Mouse (Mus musculus) kidney, embryonic 15.5 days (tissue): Measurements from ENCODE around the gene Ddit4. TPM values are rescaled to one million over a fixed set of nuclear protein-coding genes. Genes with fewer than 3 reads are reported as not detected.
A peak's percentile ranks its signal among the peaks of the same experiment; 100 is the strongest.

Source experiments
- ATAC-seq: fragments of 200-750 bp; cut with Nextera tagmentation; replicated peaks from 2 replicates; pipeline ENCODE4 v1.8.0; 2017; ENCODE audit warnings: moderate TSS enrichment; ENCODE audit not compliant: low FRiP score
- H3K27ac ChIP-seq: fragments of 300-500 bp; sonication (generic); 2 replicates; pipeline ENCODE4 v1.5.1; 2015; ENCODE audit warnings: mild to moderate bottlenecking, inconsistent platforms
- H3K27me3 ChIP-seq: fragments of 300-500 bp; sonication (generic); 2 replicates; pipeline ENCODE4 v1.6.1; 2015; ENCODE audit warnings: inconsistent platforms
- H3K36me3 ChIP-seq: fragments of 300-500 bp; sonication (generic); 2 replicates; pipeline ENCODE4 v1.6.1; 2015; ENCODE audit warnings: inconsistent platforms
- H3K4me1 ChIP-seq: fragments of 300-500 bp; sonication (generic); 2 replicates; pipeline ENCODE4 v1.6.1; 2015; ENCODE audit warnings: inconsistent platforms
- H3K4me2 ChIP-seq: fragments of 300-500 bp; sonication (generic); 2 replicates; pipeline ENCODE4 v1.6.1; 2015; ENCODE audit warnings: moderate library complexity, mild to moderate bottlenecking, inconsistent platforms
- H3K4me3 ChIP-seq: fragments of 300-500 bp; sonication (generic); replicated peaks from 2 replicates; pipeline ENCODE4 v1.5.1; 2015; ENCODE audit warnings: mild to moderate bottlenecking, inconsistent platforms
- H3K9ac ChIP-seq: fragments of 300-500 bp; sonication (generic); 2 replicates; pipeline ENCODE4 v1.6.1; 2015; ENCODE audit warnings: mild to moderate bottlenecking, inconsistent platforms
- H3K9me3 ChIP-seq: fragments of 300-500 bp; sonication (generic); replicated peaks from 2 replicates; pipeline ENCODE4 v1.6.1; 2016; ENCODE audit warnings: inconsistent platforms
- WGBS: fragments of 180-500 bp; shearing (Covaris S2); methylation state at CpG from one replicate; pipeline ENCODE4 v1.1.7; 2015; ENCODE audit warnings: mixed read lengths; 5-methylcytosine and 5-hydroxymethylcytosine counted together
- polyA plus RNA-seq: library from polyadenylated mRNA; unstranded; fragments of >200 nt; fragmentation: Nextera tagmentation; extraction: Ambion mirVana; gene quantifications from 2 replicates; pipeline ENCODE4 v1.2.1, GENCODE M21; 2015

Ddit4 gene
- polyA plus RNA-seq, 1 experiment from 2014 or later = 36.3 TPM

DNA sequence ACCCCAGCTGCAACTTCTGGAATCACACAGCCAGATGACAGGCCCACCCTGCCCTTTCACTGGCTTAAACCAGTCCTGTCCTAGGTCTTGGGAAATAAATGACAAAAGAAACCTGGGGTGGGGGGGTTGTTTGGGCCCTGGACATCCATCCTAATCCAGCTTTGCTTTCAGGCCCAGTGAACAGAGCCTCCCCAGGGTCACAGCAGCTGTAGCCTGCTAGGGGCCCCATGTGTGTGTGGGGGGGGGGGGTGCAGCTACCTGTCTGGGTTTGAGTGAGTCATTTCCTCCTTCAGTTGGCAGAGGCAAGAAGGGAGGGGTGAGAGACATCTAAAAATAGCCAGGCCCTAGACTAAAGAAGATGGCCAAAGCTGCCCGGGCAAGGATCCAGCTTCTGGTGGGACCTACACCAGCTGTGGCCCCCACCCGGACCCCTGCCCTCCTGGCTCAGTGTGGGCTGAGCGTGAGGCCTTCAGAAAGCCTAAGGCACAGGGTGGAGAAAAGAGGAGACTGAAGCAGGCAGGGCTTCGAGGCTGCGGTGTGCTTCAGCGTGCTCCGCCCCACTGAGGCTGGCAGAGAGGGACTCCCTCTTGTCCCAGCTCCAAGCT, 43.8 kb downstream of the Ddit4 start:
- Histone ChIP-seq H3K9me3 (no peaks in the 10 kb centered on the region), H3K4me3 (no peak overlapping the region), H3K4me1 (peaks cover 62% of the 10 kb centered on the region), H3K27me3 (no peaks in the 10 kb centered on the region), H3K9ac (no peak overlapping the region), H3K27ac (peak overlapping the region; percentile 90), H3K4me2 (no peak overlapping the region), H3K36me3 (no peaks in the 10 kb centered on the region)
- ATAC-seq = peak; percentile 50
- 30% methylated on average over 7 of the region's 7 CpGs for WGBS

DNA sequence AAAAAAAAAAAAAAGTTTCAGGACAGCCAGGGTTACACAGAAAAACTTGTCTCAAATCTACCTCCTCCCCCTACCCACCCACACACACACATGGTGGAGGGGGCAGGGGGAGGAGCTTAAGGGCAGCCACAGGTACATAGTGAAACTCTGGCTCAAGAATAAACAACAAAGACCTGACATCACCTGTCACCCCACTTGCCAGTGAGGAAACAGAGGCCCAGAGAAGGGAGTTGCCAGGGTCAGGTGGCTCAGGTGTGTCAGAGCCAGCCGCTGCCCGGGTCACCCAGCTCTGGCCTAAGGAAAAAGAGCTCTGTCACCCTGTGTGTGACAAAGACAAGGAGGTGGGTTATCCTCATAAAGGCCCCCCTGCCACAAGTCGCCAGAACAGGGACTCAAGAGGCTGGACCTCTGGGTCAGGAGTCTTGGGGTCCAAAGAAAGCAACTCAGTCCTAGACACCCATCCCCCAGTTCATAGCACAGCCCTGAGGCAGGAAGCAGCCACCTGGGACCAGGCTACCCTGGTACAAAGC, 44.5 kb downstream of the Ddit4 start:
- Histone ChIP-seq H3K4me1 (peaks cover 66% of the 10 kb centered on the region), H3K9ac (no peak overlapping the region), H3K27ac (peak overlapping the region; percentile 90), H3K4me3 (no peak overlapping the region), H3K9me3 (no peaks in the 10 kb centered on the region), H3K36me3 (no peaks in the 10 kb centered on the region), H3K4me2 (no peak overlapping the region), H3K27me3 (no peaks in the 10 kb centered on the region)
- ATAC-seq = peak; percentile 20
- 53% methylated on average over 3 of the region's 3 CpGs for WGBS

- no peak overlapping the region for H3K9ac ChIP-seq
- peaks cover 55% of the 10 kb centered on the region for H3K4me1 ChIP-seq
- no peak for ATAC-seq
- WGBS = 25% methylated on average over 7 of the region's 7 CpGs
- H3K4me3 ChIP-seq = no peak overlapping the region
- H3K9me3 ChIP-seq = no peaks in the 10 kb centered on the region
- H3K4me2 ChIP-seq = no peak overlapping the region
- peaks cover 5% of the 10 kb centered on the region; the same call in 1 of the 2 replicates for H3K36me3 ChIP-seq
- H3K27me3 ChIP-seq = no peaks in the 10 kb centered on the region
- H3K27ac ChIP-seq = peak overlapping the region; percentile 45
These were observed 48.5 kb downstream of the Ddit4 start for GRCm38 (mm10) chr10:59903170-59903569.

DNA sequence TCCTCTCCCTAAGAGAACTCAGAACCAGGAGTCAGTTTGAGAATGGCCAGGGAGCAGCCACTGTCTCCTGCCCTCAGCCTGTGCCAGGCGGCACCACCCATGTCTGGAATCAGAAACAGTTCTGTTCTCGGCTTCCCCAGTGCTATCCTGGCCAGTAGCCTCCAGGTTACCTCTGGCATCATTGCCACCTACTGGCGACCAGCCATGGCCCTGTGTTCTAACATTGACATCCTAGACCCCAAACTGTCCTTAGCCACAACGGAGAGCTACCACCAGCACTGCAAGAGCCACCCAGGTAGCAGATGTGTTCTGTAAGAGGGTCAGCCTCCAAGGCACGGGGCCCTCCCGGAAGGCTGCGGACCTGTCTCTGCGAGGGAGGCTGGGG, 49.0 kb downstream of the Ddit4 start:
- H3K4me3 ChIP-seq = no peak overlapping the region
- H3K27me3 ChIP-seq = no peaks in the 10 kb centered on the region
- no peak for ATAC-seq
- H3K9ac ChIP-seq = no peak overlapping the region
- peaks cover 9% of the 10 kb centered on the region; the same call in 1 of the 2 replicates for H3K36me3 ChIP-seq
- H3K4me2 ChIP-seq = no peak overlapping the region
- no peaks in the 10 kb centered on the region for H3K9me3 ChIP-seq
- 39% methylated on average over 8 of the region's 8 CpGs for WGBS
- peaks cover 55% of the 10 kb centered on the region for H3K4me1 ChIP-seq
- H3K27ac ChIP-seq = peak overlapping the region; percentile 11; the same call in 1 of the 2 replicates

- Histone ChIP-seq H3K4me1 (peaks cover 55% of the 10 kb centered on the region), H3K27me3 (no peaks in the 10 kb centered on the region), H3K4me2 (no peak overlapping the region), H3K27ac (peak overlapping the region; percentile 11; the same call in 1 of the 2 replicates), H3K9me3 (no peaks in the 10 kb centered on the region), H3K36me3 (peaks cover 13% of the 10 kb centered on the region; the same call in 1 of the 2 replicates), H3K9ac (no peak overlapping the region), H3K4me3 (no peak overlapping the region)
- no peak for ATAC-seq
- 76% methylated on average over 8 of the region's 8 CpGs for WGBS
These were observed 49.5 kb downstream of the Ddit4 start for GRCm38 (mm10) chr10:59901986-59902605.

DNA sequence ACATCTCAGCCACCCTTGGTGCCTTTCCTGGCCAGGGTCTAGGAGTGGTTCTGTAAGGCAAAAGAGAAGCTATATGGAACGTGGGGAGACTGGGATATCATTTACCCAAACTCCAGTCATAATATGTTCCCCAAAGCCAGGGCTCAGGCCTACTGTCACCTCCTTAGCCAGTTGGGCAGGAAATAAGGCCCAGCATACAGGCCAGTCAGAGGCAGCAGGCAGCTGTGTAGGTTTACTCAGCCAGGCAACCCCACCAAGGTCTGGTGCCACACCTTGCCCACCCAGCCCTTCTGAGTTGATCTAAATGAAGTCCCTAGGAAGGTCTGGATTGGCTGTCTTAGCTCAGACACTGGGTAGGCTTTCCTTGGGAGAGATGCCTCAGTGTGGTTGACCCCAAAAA, 50.2 kb downstream of the Ddit4 start:
- Histone ChIP-seq H3K9ac (no peak overlapping the region), H3K9me3 (no peaks in the 10 kb centered on the region), H3K36me3 (peaks cover 20% of the 10 kb centered on the region), H3K4me2 (no peak overlapping the region), H3K4me1 (peaks cover 59% of the 10 kb centered on the region), H3K27ac (no peak overlapping the region), H3K4me3 (no peak overlapping the region), H3K27me3 (no peaks in the 10 kb centered on the region)
- WGBS = 74% methylated on average over 1 of the region's 1 CpGs
- no peak for ATAC-seq

- peaks cover 61% of the 10 kb centered on the region for H3K4me1 ChIP-seq
- H3K27me3 ChIP-seq = no peaks in the 10 kb centered on the region
- peak overlapping the region; percentile 98 for H3K27ac ChIP-seq
- H3K36me3 ChIP-seq = peaks cover 25% of the 10 kb centered on the region
- no peaks in the 10 kb centered on the region for H3K9me3 ChIP-seq
- H3K4me3 ChIP-seq = no peak overlapping the region
- H3K9ac ChIP-seq = no peak overlapping the region
- 51% methylated on average over 4 of the region's 4 CpGs for WGBS
- no peak for ATAC-seq
- H3K4me2 ChIP-seq = no peak overlapping the region
These were observed 50.7 kb downstream of the Ddit4 start for GRCm38 (mm10) chr10:59900939-59901338.

- WGBS = 26% methylated on average over 4 of the region's 4 CpGs
- H3K4me2 ChIP-seq = peak overlapping the region; percentile 45; the same call in 1 of the 2 replicates
- peak overlapping the region; percentile 98 for H3K27ac ChIP-seq
- no peak for ATAC-seq
- H3K4me1 ChIP-seq = peaks cover 62% of the 10 kb centered on the region
- H3K4me3 ChIP-seq = no peak overlapping the region
- no peaks in the 10 kb centered on the region for H3K9me3 ChIP-seq
- peak overlapping the region; percentile 33; the same call in 1 of the 2 replicates for H3K9ac ChIP-seq
- H3K36me3 ChIP-seq = peaks cover 33% of the 10 kb centered on the region
- no peaks in the 10 kb centered on the region for H3K27me3 ChIP-seq
These were observed 51.5 kb downstream of the Ddit4 start for GRCm38 (mm10) chr10:59900174-59900435.

Other genes starting within 250 kb of the Ddit4 start
- gene Micu1, start 249.4 kb downstream of the Ddit4 start, polyA plus RNA-seq = 78.1 and 83.8 TPM in 2 replicates
- gene Dnajb12, start 72.3 kb downstream of the Ddit4 start, polyA plus RNA-seq = 27.1 and 30.2 TPM in 2 replicates
- gene Ascc1, start 51.0 kb upstream of the Ddit4 start, polyA plus RNA-seq = 48.7 and 50.6 TPM in 2 replicates
- gene Anapc16, start 51.3 kb upstream of the Ddit4 start, polyA plus RNA-seq = 102 and 107 TPM in 2 replicates
- gene Spock2, start 154.4 kb upstream of the Ddit4 start, polyA plus RNA-seq = 49.4 and 52.8 TPM in 2 replicates